Mouse (Mus musculus): ENCODE measurements around the gene Gm11273. TPM values are rescaled to one million over a fixed set of nuclear protein-coding genes. Genes with fewer than 3 reads are reported as not detected.
"Not testable (repeated sequence)": the region's sequence is repeated elsewhere in the genome, so short reads cannot be mapped to it uniquely, and the experiment has no call there.

The Gm11273 gene
- polyA plus RNA-seq (2021), result 416 TPM

DNA sequence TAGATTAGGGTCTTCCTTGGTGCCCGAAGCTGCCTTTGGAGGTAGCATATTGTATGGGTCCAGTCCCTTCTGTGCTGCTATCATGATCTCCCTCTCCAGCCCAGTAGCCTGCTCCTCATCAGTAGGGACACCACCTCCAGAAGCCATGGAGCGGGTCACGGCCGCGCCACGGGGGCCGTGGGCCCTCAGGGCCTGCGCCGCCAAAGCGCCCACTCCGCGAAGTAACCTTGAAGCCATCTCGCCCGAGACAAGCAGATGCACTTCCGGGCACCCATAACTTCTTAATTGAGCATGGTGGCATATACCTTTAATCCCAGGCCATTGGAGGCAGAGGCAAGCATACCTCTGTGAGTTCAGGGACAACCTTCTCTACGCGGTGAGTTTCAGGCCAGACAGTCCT is at the start of gene Gm11273:
Gm11273 (minus strand) TSS at position 237 of the 400 bp plus-strand sequence.
- CTCF ChIA-PET; ATAC-seq; DNase-seq (ENCODE audit: low read depth, low spot score): not testable (repeated sequence)

DNA sequence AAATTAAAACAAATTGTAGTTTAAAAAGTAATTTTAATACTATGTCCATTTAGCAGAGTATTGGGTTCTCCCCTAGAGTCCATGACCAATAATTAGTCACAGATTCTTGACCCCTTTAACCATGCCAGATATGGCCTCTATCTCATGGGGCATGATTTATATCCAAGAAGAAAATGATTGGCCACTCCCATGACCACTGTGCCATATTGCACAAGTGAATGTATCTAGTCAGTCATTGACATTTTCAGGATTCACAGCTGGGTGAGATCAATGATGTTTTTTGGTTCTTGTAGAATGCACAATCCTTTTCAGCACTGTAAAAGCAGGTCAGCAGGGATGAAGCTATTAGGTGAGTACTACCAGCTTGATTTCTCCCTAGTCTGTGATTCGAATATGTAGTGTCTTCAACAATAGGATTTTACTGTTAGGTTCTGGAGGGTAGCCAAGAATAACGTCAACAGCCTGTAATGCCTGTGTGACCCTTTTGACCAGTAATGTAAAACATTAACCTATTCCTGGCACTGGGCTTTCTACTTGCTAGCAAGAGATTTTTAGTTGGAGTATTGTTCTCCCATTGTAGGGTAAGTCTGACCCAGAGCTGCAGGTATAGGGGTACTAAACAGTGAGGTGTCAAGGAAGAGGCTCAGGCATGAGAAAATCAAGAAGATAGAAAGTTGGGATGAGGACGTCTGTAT is 49.3 kb upstream of the Gm11273 start:
- ChIA-PET POLR2A (no interaction called here), CTCF (no interaction called here)
- in situ Hi-C loops (cut with MboI; ENCODE audit: low pct_unique_long_range_greater_than_20kb), result no loop called here
- peaks cover 7% of the 10 kb centered on the region for H3K27me3 ChIP-seq
- ATAC-seq (no peak), DNase-seq (ENCODE audit: low read depth, low spot score) (no peak)
- TF ChIP-seq CTCF (IDR thresholded peaks at IDR 0.05), result no peak

More for the DNA sequence above, at the start of gene Gm11273:
- in situ Hi-C loops (cut with MboI; ENCODE audit: low pct_unique_long_range_greater_than_20kb); POLR2A ChIA-PET: not testable (repeated sequence)
- peaks cover 20% of the 10 kb centered on the region for H3K27me3 ChIP-seq

DNA sequence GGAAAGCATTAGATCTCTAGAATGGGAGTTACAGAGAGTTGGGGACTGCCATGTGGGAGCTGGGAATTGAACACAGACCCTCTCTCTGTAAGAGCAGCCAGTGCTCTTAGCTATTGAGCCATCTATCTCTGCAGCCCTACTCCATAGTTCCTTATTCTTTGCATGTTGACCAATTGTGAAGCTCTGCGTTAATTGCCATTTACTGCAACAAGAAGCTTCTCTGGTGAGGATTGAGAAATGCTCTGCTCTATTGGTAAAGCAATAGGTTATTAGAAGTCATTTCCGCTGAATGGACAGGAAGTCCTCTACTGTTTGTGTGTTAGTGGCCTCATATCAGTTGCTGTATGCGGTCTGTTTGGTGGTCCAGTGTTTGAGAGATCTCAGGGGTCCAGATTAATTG is 48.3 kb upstream of the Gm11273 start:
- POLR2A ChIA-PET, result no interaction called here

DNA sequence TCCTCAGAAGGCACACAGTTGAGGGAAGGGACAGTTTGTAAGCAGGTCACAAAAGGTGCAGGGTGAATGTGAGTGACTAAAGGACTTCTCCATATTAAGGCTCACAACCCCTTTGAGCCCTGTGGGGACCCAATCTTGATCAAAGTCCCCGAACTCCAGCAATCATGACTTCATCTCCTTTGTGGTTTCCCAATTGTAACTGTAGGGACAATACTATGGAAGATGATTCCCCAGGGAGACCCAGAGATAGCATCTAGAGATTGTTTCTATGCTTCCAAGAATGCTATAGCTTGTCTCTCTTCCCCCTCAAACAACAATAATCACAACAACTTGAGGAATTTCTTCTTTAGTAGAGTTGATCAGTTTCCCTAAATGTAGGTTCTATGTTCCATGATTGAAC is 41.5 kb upstream of the Gm11273 start, which contains the start of gene Olfr1366:
Olfr1366 (minus strand) TSS at position 101 of the 400 bp plus-strand sequence.
- no peak for DNase-seq (ENCODE audit: low read depth, low spot score)
- TF ChIP-seq CTCF (IDR thresholded peaks at IDR 0.05), result no peak
- ChIA-PET POLR2A (no interaction called here), CTCF (no interaction called here)
- H3K27me3 ChIP-seq, result peaks cover 26% of the 10 kb centered on the region
- ATAC-seq, result no peak
- in situ Hi-C loops (cut with MboI; ENCODE audit: low pct_unique_long_range_greater_than_20kb), result no loop called here

More for the DNA sequence above, 48.3 kb upstream of the Gm11273 start:
- in situ Hi-C loops (cut with MboI; ENCODE audit: low pct_unique_long_range_greater_than_20kb), result no loop called here
- peaks cover 7% of the 10 kb centered on the region for H3K27me3 ChIP-seq
- no peak for DNase-seq (ENCODE audit: low read depth, low spot score)
- ATAC-seq, result no peak
- CTCF ChIA-PET, result no interaction called here
- TF ChIP-seq CTCF (IDR thresholded peaks at IDR 0.05), result no peak

DNA sequence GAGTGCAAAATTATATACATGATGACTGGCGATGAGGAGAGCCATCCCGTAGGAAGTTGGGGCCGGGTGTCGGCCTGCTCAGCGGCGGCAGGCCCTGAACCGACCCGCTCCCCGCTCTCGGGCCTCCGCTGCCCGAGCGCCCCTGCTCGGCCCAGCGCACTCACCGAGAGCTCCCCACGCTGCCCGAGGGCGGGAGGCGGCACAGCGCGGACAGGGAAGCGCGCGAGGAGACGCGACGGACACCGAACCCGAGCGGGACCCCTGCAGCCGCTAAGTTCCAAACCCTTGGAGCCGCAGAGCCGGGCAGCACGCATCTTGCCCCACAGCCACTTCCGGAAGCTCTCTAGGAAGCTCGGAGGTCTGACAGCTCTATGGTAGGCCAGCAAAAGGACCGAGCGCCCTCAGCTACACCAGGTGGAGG is 29.6 kb upstream of the Gm11273 start, which contains the start of gene Zkscan8:
Zkscan8 (minus strand) TSS at position 340 of the 421 bp plus-strand sequence.
- peaks cover 6% of the 10 kb centered on the region for H3K27me3 ChIP-seq
- TF ChIP-seq CTCF (IDR thresholded peaks at IDR 0.05), result no peak
- peak; percentile 100 for ATAC-seq
- ChIA-PET CTCF (interaction anchor here (1.3 kb wide), 1 partner anchor 9 kb away, joined by 6 read pairs; no protein-coding TSS in a partner anchor), POLR2A (no interaction called here)
- DNase-seq (ENCODE audit: low read depth, low spot score), result peak; percentile 66
- in situ Hi-C loops (cut with MboI; ENCODE audit: low pct_unique_long_range_greater_than_20kb), result no loop called here

DNA sequence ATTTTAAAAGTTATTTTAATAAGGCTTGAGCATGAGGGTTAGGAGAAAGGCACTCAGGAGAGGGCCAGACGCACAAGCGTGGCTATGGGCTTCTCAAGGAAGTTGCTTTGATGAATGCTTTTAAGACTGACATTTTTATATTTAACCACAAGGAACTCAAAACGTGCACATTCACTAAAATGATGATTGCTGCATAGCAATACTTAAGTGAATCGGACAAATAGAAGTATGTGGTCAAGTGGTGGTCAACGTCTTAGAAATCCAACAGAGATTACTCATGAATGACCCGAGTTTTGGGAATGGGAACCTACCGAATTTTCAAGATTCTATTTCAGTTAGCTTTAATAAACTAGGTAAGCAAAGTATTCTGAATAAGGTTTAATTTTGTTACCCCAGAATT is 28.9 kb upstream of the Gm11273 start:
- CTCF ChIA-PET, result no interaction called here
- POLR2A ChIA-PET, result no interaction called here
- ATAC-seq (no peak), DNase-seq (ENCODE audit: low read depth, low spot score) (no peak)
- no peak for TF ChIP-seq CTCF (IDR thresholded peaks at IDR 0.05)
- in situ Hi-C loops (cut with MboI; ENCODE audit: low pct_unique_long_range_greater_than_20kb), result no loop called here
- peaks cover 6% of the 10 kb centered on the region for H3K27me3 ChIP-seq

DNA sequence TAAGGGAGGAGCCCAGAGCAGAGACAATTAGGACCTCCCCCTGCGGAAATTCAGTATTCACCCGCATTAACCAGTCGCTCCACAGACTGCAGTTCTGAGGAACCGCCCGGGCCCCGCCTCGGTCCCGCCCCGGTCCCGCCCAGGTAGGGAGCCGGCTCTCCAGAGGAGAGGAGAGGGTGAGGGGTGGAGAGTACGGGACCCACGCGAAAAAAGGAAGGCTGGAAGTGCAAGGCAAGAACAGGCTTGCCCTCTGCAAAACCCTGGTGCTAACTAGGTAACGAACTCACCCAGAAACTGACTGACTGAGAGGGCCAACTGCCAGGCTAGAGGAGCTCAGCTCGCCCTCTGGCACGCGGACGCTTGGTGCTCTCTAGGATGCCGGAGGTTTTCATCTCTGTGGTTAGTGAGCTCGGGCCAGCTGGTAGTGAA is 5.0 kb upstream of the Gm11273 start:
- ATAC-seq, result peak; percentile 99
- peaks cover 8% of the 10 kb centered on the region for H3K27me3 ChIP-seq
- POLR2A ChIA-PET, result interaction anchor here (1.2 kb wide), 1 partner anchor 12 kb away, joined by 3 read pairs; no protein-coding TSS in a partner anchor
- CTCF ChIA-PET, result interaction anchor here (0.7 to 1.2 kb wide), 2 partner anchors 26 to 53 kb away, joined by 3 read pairs; partner anchors contain the start of gene Zscan26
- TF ChIP-seq CTCF (IDR thresholded peaks at IDR 0.05), result no peak
- DNase-seq (ENCODE audit: low read depth, low spot score), result peak; percentile 47
- in situ Hi-C loops (cut with MboI; ENCODE audit: low pct_unique_long_range_greater_than_20kb), result no loop called here

DNA sequence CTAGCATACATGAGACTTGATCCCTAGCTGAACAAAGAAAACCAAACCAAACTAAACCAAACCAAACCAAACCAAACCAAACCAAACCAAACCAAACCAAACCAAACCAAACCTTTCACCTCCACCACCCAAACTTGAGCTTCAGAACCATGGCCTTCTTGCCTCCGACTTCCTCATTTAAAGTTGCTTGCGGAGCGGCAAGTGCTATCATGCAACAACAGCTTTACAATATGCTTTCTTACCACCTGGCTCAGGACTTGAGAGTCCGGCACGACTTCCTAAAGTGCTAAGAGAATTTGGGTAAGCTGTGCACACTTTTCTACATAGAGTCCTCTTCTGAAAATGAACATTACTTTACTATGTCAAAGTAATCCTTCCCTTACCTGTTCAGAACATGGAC is 1.1 kb upstream of the Gm11273 start:
- peaks cover 20% of the 10 kb centered on the region for H3K27me3 ChIP-seq
- DNase-seq (ENCODE audit: low read depth, low spot score), result no peak
- CTCF ChIA-PET, result interaction anchor here (1.2 to 1.5 kb wide), 2 partner anchors 11 to 22 kb away, joined by 3 to 5 read pairs; no protein-coding TSS in a partner anchor
- no peak for TF ChIP-seq CTCF (IDR thresholded peaks at IDR 0.05)
- POLR2A ChIA-PET, result no interaction called here
- in situ Hi-C loops (cut with MboI; ENCODE audit: low pct_unique_long_range_greater_than_20kb), result no loop called here
- no peak for ATAC-seq

DNA sequence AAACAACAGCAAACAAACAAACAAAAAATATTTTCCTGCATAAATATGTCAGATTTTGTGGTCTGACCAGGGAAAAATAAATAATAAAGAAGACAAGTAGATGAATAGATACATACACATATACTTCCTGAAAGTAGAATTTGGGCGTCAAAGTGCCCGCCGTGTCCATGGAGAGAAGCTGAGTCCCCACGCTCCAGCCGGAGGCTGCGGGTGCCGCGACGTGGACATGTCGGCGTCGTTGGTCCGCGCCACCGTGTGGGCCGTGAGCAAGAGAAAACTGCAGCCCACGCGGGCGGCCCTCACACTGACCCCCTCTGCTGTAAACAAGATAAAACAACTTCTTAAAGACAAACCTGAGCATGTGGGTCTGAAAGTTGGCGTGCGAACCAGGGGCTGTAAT is 6.1 kb downstream of the Gm11273 start, which contains the start of gene AK157302:
AK157302 (plus strand) TSS at position 144 of the 400 bp plus-strand sequence.
- ChIA-PET CTCF (no interaction called here), POLR2A (no interaction called here)
- in situ Hi-C loops (cut with MboI; ENCODE audit: low pct_unique_long_range_greater_than_20kb), result no loop called here
- no peak for ATAC-seq
- DNase-seq (ENCODE audit: low read depth, low spot score), result no peak
- peaks cover 15% of the 10 kb centered on the region for H3K27me3 ChIP-seq
- no peak for TF ChIP-seq CTCF (IDR thresholded peaks at IDR 0.05)

DNA sequence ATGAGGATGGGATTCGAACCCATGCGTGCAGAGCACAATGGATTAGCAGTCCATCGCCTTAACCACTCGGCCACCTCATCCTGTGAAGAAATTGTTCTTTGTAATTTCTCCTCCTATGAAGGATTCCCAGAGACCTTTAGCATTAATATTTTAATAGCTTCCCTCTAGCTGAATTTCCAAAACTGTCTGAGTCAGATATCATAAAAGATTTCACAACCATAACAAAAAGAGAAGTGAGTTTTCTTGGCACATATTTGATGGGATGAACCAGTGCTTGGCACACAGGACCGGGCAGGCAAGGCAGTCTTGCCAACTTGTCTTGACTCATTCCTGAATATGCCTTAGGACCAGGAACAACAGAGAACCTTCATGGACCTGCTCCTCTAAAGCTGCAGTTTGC is 8.4 kb downstream of the Gm11273 start:
- TF ChIP-seq CTCF (IDR thresholded peaks at IDR 0.05), result no peak
- ChIA-PET CTCF (no interaction called here), POLR2A (no interaction called here)
- DNase-seq (ENCODE audit: low read depth, low spot score), result no peak
- in situ Hi-C loops (cut with MboI; ENCODE audit: low pct_unique_long_range_greater_than_20kb), result no loop called here
- ATAC-seq, result no peak
- peaks cover 8% of the 10 kb centered on the region for H3K27me3 ChIP-seq

DNA sequence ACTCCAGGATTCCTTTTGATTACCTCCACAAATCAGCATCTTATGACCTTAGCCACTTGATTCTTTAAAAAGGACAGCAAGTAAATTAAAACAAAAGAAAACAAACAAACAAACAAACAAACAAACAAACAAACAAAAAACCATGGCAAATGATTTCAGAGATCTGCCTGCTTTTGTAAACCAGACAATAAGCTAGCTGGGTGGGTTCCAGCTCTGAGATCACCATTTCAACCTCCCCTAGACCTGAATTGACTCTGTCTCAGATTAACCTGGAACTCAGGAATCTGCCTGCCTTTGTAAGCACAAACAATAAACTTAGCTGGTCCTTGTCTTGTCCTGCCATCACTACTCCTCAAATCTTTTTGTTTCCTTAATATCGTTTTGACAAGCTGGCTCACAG is 14.3 kb downstream of the Gm11273 start:
- DNase-seq (ENCODE audit: low read depth, low spot score) (no peak), ATAC-seq (no peak)
- no peak for TF ChIP-seq CTCF (IDR thresholded peaks at IDR 0.05)
- in situ Hi-C loops (cut with MboI; ENCODE audit: low pct_unique_long_range_greater_than_20kb), result no loop called here
- H3K27me3 ChIP-seq, result peaks cover 4% of the 10 kb centered on the region
- POLR2A ChIA-PET, result no interaction called here
- CTCF ChIA-PET, result no interaction called here

DNA sequence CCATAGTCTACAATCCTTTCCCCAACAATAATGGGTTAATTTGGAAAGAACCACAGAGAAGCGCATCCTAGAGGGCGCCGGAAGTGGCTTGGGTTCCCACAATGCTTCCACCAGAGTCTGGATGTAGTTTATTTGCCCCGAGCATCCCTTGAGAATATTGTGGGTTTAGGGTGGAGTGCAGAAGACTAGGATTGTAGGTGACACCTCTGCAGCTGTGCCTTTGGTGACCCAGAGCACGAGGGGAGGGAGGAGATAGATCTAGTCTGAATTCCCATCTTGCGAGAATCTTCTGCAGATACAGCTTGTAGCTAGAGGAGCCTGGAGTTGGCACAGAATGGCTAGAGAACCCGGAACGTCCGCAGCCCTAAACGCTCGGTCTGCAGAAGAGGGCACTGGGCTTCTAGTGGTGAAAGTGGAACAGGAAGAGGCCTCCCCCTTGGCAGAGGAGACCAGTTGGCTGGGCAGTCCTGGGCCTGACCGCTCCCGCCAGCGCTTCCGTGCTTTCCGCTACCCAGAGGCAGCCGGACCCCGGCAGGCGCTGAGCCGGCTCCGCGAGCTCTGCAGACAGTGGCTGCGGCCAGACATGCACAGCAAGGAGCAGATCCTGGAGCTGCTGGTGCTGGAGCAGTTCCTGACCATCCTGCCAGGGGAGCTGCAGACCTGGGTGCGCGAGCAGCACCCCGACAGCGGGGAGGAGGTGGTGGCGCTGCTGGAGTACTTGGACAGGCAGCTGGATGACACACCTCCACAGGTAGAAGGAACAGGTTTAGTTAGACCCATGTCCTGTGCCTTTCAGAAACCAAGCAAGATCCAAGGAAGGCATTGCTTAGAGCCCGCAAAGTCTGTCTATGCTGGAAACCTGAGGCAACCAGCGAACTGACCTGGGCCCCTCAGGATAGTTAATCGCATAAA is 22.2 kb downstream of the Gm11273 start, which contains the start of the genes Zkscan4 and Gm10065:
Zkscan4 (plus strand) TSS at position 149 of the 912 bp plus-strand sequence.
Gm10065 (minus strand) TSS at position 683 of the 912 bp plus-strand sequence.
- CTCF ChIA-PET, result interaction anchor here (0.9 kb wide), 1 partner anchor 16 kb away, joined by 3 read pairs; no protein-coding TSS in a partner anchor
- DNase-seq (ENCODE audit: low read depth, low spot score) (peak; percentile 4), ATAC-seq (peak; percentile 89)
- POLR2A ChIA-PET; in situ Hi-C loops (cut with MboI; ENCODE audit: low pct_unique_long_range_greater_than_20kb); H3K27me3 ChIP-seq: not testable (repeated sequence)
